Mouse (Mus musculus) forebrain, embryonic 12.5 days (tissue): ENCODE data around the gene E330034G19Rik. TPM values are rescaled to one million over a fixed set of nuclear protein-coding genes. Genes with fewer than 3 reads are reported as not detected.

Experiments used
- ATAC-seq: fragments of 200-750 bp; cut with Nextera tagmentation; 2 replicates; pipeline ENCODE4 v1.8.0; 2017; ENCODE audit warnings: moderate TSS enrichment; ENCODE audit not compliant: low FRiP score
- H3K27ac ChIP-seq: fragments of 300-500 bp; sonication (generic); 2 replicates; pipeline ENCODE4 v1.5.1; 2016; ENCODE audit warnings: mild to moderate bottlenecking
- H3K27me3 ChIP-seq: fragments of 300-500 bp; sonication (generic); 2 replicates; pipeline ENCODE4 v1.6.1; 2016; ENCODE audit warnings: mild to moderate bottlenecking
- H3K36me3 ChIP-seq: fragments of 300-500 bp; sonication (generic); replicated peaks from 2 replicates; pipeline ENCODE4 v1.6.1; 2016; ENCODE audit warnings: mild to moderate bottlenecking
- H3K4me1 ChIP-seq: fragments of 300-500 bp; sonication (generic); 2 replicates; pipeline ENCODE4 v1.6.1; 2016
- H3K4me2 ChIP-seq: fragments of 300-500 bp; sonication (generic); 2 replicates; pipeline ENCODE4 v1.6.1; 2016; ENCODE audit warnings: mild to moderate bottlenecking, moderate library complexity
- H3K4me3 ChIP-seq: fragments of 300-500 bp; sonication (generic); replicated peaks from 2 replicates; pipeline ENCODE4 v1.5.1; 2016; ENCODE audit warnings: mild to moderate bottlenecking
- H3K9ac ChIP-seq: fragments of 300-500 bp; sonication (generic); 2 replicates; pipeline ENCODE4 v1.6.1; 2016; ENCODE audit warnings: mild to moderate bottlenecking
- H3K9me3 ChIP-seq: fragments of 300-500 bp; sonication (generic); 2 replicates; pipeline ENCODE4 v1.6.1; 2016
- WGBS: fragments of 180-500 bp; shearing (Covaris S2); methylation state at CpG from one replicate; pipeline ENCODE4 v1.1.7; 2016; 5-methylcytosine and 5-hydroxymethylcytosine counted together
- polyA plus RNA-seq: library from polyadenylated mRNA; unstranded; fragments of >200 nt; fragmentation: Nextera tagmentation; extraction: Ambion mirVana; gene quantifications from 2 replicates; pipeline ENCODE4 v1.2.1, GENCODE M21; 2016

Gene E330034G19Rik
- not detected in 2 replicates for polyA plus RNA-seq

- Histone ChIP-seq H3K4me2 (no peak within 1 kb of the TSS), H3K9me3 (no peaks in the 10 kb centered on the region), H3K9ac (no peak within 1 kb of the TSS), H3K36me3 (no peaks in the 10 kb centered on the region), H3K27ac (no peak within 1 kb of the TSS), H3K27me3 (no peaks in the 10 kb centered on the region), H3K4me3 (no peak within 1 kb of the TSS), H3K4me1 (no peaks in the 10 kb centered on the region)
- no peak for ATAC-seq
- WGBS: 61% methylated on average over 3 of the region's 3 CpGs
These were observed at the start of gene E330034G19Rik for GRCm38 (mm10) chr14:24292914-24293313. Gene E330034G19Rik (plus strand): TSS chr14:24293214.

- no peaks in the 10 kb centered on the region for H3K9me3 ChIP-seq
- no peaks in the 10 kb centered on the region for H3K27me3 ChIP-seq
- peak overlapping the region; percentile 85 for H3K4me2 ChIP-seq
- peak overlapping the region; percentile 95 for H3K27ac ChIP-seq
- WGBS: under 1% methylated on average over 40 of the region's 40 CpGs
- peaks cover 11% of the 10 kb centered on the region for H3K36me3 ChIP-seq
- ATAC-seq: no peak; the same call in 1 of the 2 replicates
- peak overlapping the region; percentile 98 for H3K9ac ChIP-seq
- H3K4me1 ChIP-seq: peaks cover 19% of the 10 kb centered on the region
- peak overlapping the region; percentile 81 for H3K4me3 ChIP-seq
These were observed 48.5 kb upstream of the E330034G19Rik start for GRCm38 (mm10) chr14:24244330-24245176.

GRCm38 (mm10) chr14:24245177-24246081 lies 47.6 kb upstream of the E330034G19Rik start, which contains the start of gene Dlg5:
Gene Dlg5 (minus strand): TSS chr14:24245920.
- peaks cover 11% of the 10 kb centered on the region for H3K36me3 ChIP-seq
- H3K9me3 ChIP-seq: no peaks in the 10 kb centered on the region
- peak within 1 kb of the TSS; percentile 81 for H3K4me3 ChIP-seq
- peaks cover 19% of the 10 kb centered on the region for H3K4me1 ChIP-seq
- ATAC-seq: peak; percentile 89
- peak within 1 kb of the TSS; percentile 98 for H3K9ac ChIP-seq
- peak within 1 kb of the TSS; percentile 85 for H3K4me2 ChIP-seq
- WGBS: under 1% methylated on average over 74 of the region's 98 CpGs
- no peaks in the 10 kb centered on the region for H3K27me3 ChIP-seq
- H3K27ac ChIP-seq: peak within 1 kb of the TSS; percentile 95

GRCm38 (mm10) chr14:24249926-24250325 lies 43.1 kb upstream of the E330034G19Rik start:
- ATAC-seq: no peak
- no peaks in the 10 kb centered on the region for H3K27me3 ChIP-seq
- no peak overlapping the region for H3K9ac ChIP-seq
- H3K27ac ChIP-seq: no peak overlapping the region
- 61% methylated on average over 2 of the region's 2 CpGs for WGBS
- H3K36me3 ChIP-seq: no peaks in the 10 kb centered on the region
- H3K9me3 ChIP-seq: no peaks in the 10 kb centered on the region
- no peak overlapping the region for H3K4me2 ChIP-seq
- peaks cover 22% of the 10 kb centered on the region for H3K4me1 ChIP-seq
- no peak overlapping the region for H3K4me3 ChIP-seq

- no peak overlapping the region for H3K9ac ChIP-seq
- WGBS: 87% methylated on average over 1 of the region's 1 CpGs
- no peak overlapping the region for H3K4me3 ChIP-seq
- H3K4me1 ChIP-seq: peaks cover 17% of the 10 kb centered on the region
- no peak overlapping the region for H3K27ac ChIP-seq
- H3K36me3 ChIP-seq: no peaks in the 10 kb centered on the region
- ATAC-seq: no peak
- H3K4me2 ChIP-seq: no peak overlapping the region
- H3K9me3 ChIP-seq: no peaks in the 10 kb centered on the region
- no peaks in the 10 kb centered on the region for H3K27me3 ChIP-seq
These were observed 41.7 kb upstream of the E330034G19Rik start for GRCm38 (mm10) chr14:24251326-24251725.

- Histone ChIP-seq H3K27ac (peak overlapping the region; percentile 53; the same call in 1 of the 2 replicates), H3K9me3 (no peaks in the 10 kb centered on the region), H3K4me2 (peak overlapping the region; percentile 26), H3K4me3 (no peak overlapping the region), H3K9ac (no peak overlapping the region), H3K27me3 (no peaks in the 10 kb centered on the region), H3K4me1 (peaks cover 17% of the 10 kb centered on the region), H3K36me3 (no peaks in the 10 kb centered on the region)
- 9% methylated on average over 8 of the region's 8 CpGs for WGBS
- ATAC-seq: no peak
These were observed 39.3 kb upstream of the E330034G19Rik start for GRCm38 (mm10) chr14:24253611-24254202.

GRCm38 (mm10) chr14:24255956-24256355 lies 37.1 kb upstream of the E330034G19Rik start:
- Histone ChIP-seq H3K27me3 (no peaks in the 10 kb centered on the region), H3K4me2 (no peak overlapping the region), H3K4me1 (peaks cover 17% of the 10 kb centered on the region), H3K9ac (no peak overlapping the region), H3K9me3 (no peaks in the 10 kb centered on the region), H3K27ac (no peak overlapping the region), H3K36me3 (no peaks in the 10 kb centered on the region), H3K4me3 (no peak overlapping the region)
- ATAC-seq: no peak
- 78% methylated on average over 2 of the region's 2 CpGs for WGBS

GRCm38 (mm10) chr14:24260391-24260790 lies 32.6 kb upstream of the E330034G19Rik start:
- 74% methylated on average over 4 of the region's 4 CpGs for WGBS

GRCm38 (mm10) chr14:24262382-24262781 lies 30.6 kb upstream of the E330034G19Rik start:
- Histone ChIP-seq H3K27me3 (no peaks in the 10 kb centered on the region), H3K4me2 (no peak overlapping the region), H3K36me3 (no peaks in the 10 kb centered on the region), H3K4me3 (no peak overlapping the region), H3K27ac (peak overlapping the region; percentile 75), H3K9ac (no peak overlapping the region), H3K9me3 (no peaks in the 10 kb centered on the region), H3K4me1 (peaks cover 17% of the 10 kb centered on the region)
- WGBS: 84% methylated on average over 6 of the region's 6 CpGs
- no peak; the same call in 1 of the 2 replicates for ATAC-seq

More at GRCm38 (mm10) chr14:24260391-24260790, 32.6 kb upstream of the E330034G19Rik start:
- Histone ChIP-seq H3K9me3 (no peaks in the 10 kb centered on the region), H3K4me1 (peaks cover 17% of the 10 kb centered on the region), H3K27ac (no peak overlapping the region), H3K9ac (no peak overlapping the region), H3K4me2 (no peak overlapping the region), H3K4me3 (no peak overlapping the region), H3K36me3 (no peaks in the 10 kb centered on the region), H3K27me3 (no peaks in the 10 kb centered on the region)
- ATAC-seq: no peak

GRCm38 (mm10) chr14:24262915-24263314 lies 30.1 kb upstream of the E330034G19Rik start:
- H3K9me3 ChIP-seq: no peaks in the 10 kb centered on the region
- peak overlapping the region; percentile 8; the same call in 1 of the 2 replicates for H3K4me2 ChIP-seq
- peak overlapping the region; percentile 75 for H3K27ac ChIP-seq
- H3K27me3 ChIP-seq: no peaks in the 10 kb centered on the region
- no peaks in the 10 kb centered on the region for H3K36me3 ChIP-seq
- H3K4me1 ChIP-seq: peaks cover 17% of the 10 kb centered on the region
- WGBS: 46% methylated on average over 2 of the region's 2 CpGs
- no peak overlapping the region for H3K9ac ChIP-seq
- H3K4me3 ChIP-seq: no peak overlapping the region
- peak; percentile 91 for ATAC-seq

GRCm38 (mm10) chr14:24269571-24269970 lies 23.4 kb upstream of the E330034G19Rik start:
- no peaks in the 10 kb centered on the region for H3K27me3 ChIP-seq
- no peak overlapping the region for H3K9ac ChIP-seq
- no peaks in the 10 kb centered on the region for H3K36me3 ChIP-seq
- H3K4me3 ChIP-seq: no peak overlapping the region
- ATAC-seq: no peak
- H3K27ac ChIP-seq: no peak overlapping the region
- no peaks in the 10 kb centered on the region for H3K9me3 ChIP-seq
- 78% methylated on average over 1 of the region's 1 CpGs for WGBS
- no peaks in the 10 kb centered on the region for H3K4me1 ChIP-seq
- H3K4me2 ChIP-seq: no peak overlapping the region

- H3K36me3 ChIP-seq: no peaks in the 10 kb centered on the region
- no peak overlapping the region for H3K9ac ChIP-seq
- H3K4me2 ChIP-seq: no peak overlapping the region
- H3K27me3 ChIP-seq: no peaks in the 10 kb centered on the region
- ATAC-seq: peak; percentile 36; the same call in 1 of the 2 replicates
- H3K4me3 ChIP-seq: no peak overlapping the region
- no peak overlapping the region for H3K27ac ChIP-seq
- H3K4me1 ChIP-seq: no peaks in the 10 kb centered on the region
- WGBS: 42% methylated on average over 2 of the region's 2 CpGs
- no peaks in the 10 kb centered on the region for H3K9me3 ChIP-seq
These were observed 19.4 kb upstream of the E330034G19Rik start for GRCm38 (mm10) chr14:24273575-24273974.
